Mouse (Mus musculus) myocyte (in vitro differentiated cells): ENCODE results near the gene Omt2a. TPM values are rescaled to one million over a fixed set of nuclear protein-coding genes. Genes with fewer than 3 reads are reported as not detected.
"Not testable (repeated sequence)": the region's sequence is repeated elsewhere in the genome, so short reads cannot be mapped to it uniquely, and the experiment has no call there.

Source experiments
- H3K27me3 ChIP-seq: one replicate; pipeline ENCODE4 v1.6.1; 2011; ENCODE audit not compliant: control insufficient read depth, insufficient read depth, insufficient read length
- H3K36me3 ChIP-seq: one replicate; pipeline ENCODE4 v1.6.1; 2011; ENCODE audit not compliant: control insufficient read depth, insufficient read depth
- H3K4me2 ChIP-seq: one replicate; pipeline ENCODE4 v1.6.1; 2011; ENCODE audit warnings: low read depth, control low read depth
- H3K4me3 ChIP-seq: one replicate; pipeline ENCODE4 v1.5.1; 2011; ENCODE audit warnings: mild to moderate bottlenecking, control low read depth, moderate library complexity
- H3K79me2 ChIP-seq: one replicate; pipeline ENCODE4 v1.6.1; 2011; ENCODE audit not compliant: control insufficient read depth, insufficient read depth
- H3ac ChIP-seq: one replicate; pipeline ENCODE4 v1.6.1; 2011; ENCODE audit not compliant: control insufficient read depth, insufficient read length
- CEBPB ChIP-seq: IDR thresholded peaks from 2 replicates; pipeline ENCODE4 v1.6.1; 2011; ENCODE audit warnings: mild to moderate bottlenecking, moderate library complexity; ENCODE audit not compliant: poor library complexity, insufficient read depth, severe bottlenecking
- E2F4 ChIP-seq: IDR thresholded peaks from one replicate; pipeline ENCODE4 v1.6.1; 2011; ENCODE audit warnings: mild to moderate bottlenecking, control low read depth, moderate library complexity; ENCODE audit not compliant: insufficient read depth
- MAX ChIP-seq: IDR thresholded peaks from one replicate; pipeline ENCODE4 v1.6.1; 2011; ENCODE audit warnings: low read depth, mild to moderate bottlenecking, control low read depth
- MYOD1 ChIP-seq, 3 experiments: IDR thresholded peaks; one replicate each; pipeline ENCODE4 v1.6.1; 2011; ENCODE audit warnings: control low read depth in 2 of 3, low read depth in 2 of 3, mild to moderate bottlenecking in 2 of 3, moderate library complexity in 1 of 3; ENCODE audit not compliant: insufficient read length in 2 of 3, control insufficient read depth in 1 of 3
- MYOG ChIP-seq, 3 experiments: IDR thresholded peaks; one replicate each; pipeline ENCODE4 v1.6.1; 2011; ENCODE audit warnings: control low read depth in 2 of 3, low read depth in 2 of 3, mild to moderate bottlenecking in 2 of 3; ENCODE audit not compliant: insufficient read length in 2 of 3, control insufficient read depth in 1 of 3, insufficient read depth in 1 of 3
- POLR2A ChIP-seq: IDR thresholded peaks from one replicate; pipeline ENCODE4 v1.6.1; 2011; ENCODE audit warnings: low read depth, mild to moderate bottlenecking, control low read depth, moderate library complexity; ENCODE audit not compliant: insufficient read length
- POLR2AphosphoS2 ChIP-seq: IDR thresholded peaks from one replicate; pipeline ENCODE4 v1.6.1; 2011; ENCODE audit warnings: low read depth, control low read depth; ENCODE audit not compliant: insufficient read length
- REST ChIP-seq: IDR thresholded peaks from one replicate; pipeline ENCODE4 v1.6.1; 2011; ENCODE audit warnings: mild to moderate bottlenecking, control low read depth, moderate library complexity; ENCODE audit not compliant: insufficient read depth, insufficient read length
- SRF ChIP-seq: IDR thresholded peaks from one replicate; pipeline ENCODE4 v1.6.1; 2011; ENCODE audit warnings: low read depth; ENCODE audit not compliant: control insufficient read depth, insufficient read length
- TCF12 ChIP-seq: IDR thresholded peaks from one replicate; pipeline ENCODE4 v1.6.1; 2011; ENCODE audit warnings: mild to moderate bottlenecking, control low read depth; ENCODE audit not compliant: poor library complexity, insufficient read depth, severe bottlenecking
- TCF3 ChIP-seq: IDR thresholded peaks from one replicate; pipeline ENCODE4 v1.6.1; 2011; ENCODE audit warnings: low read depth, control low read depth; ENCODE audit not compliant: insufficient read length
- USF1 ChIP-seq: IDR thresholded peaks from one replicate; pipeline ENCODE4 v1.6.1; 2011; ENCODE audit warnings: low read depth, mild to moderate bottlenecking, control low read depth, moderate library complexity
- polyA plus RNA-seq: library from polyadenylated mRNA; unstranded; fragments of >200 nt; fragmentation: generic; extraction: Trizol; gene quantifications from one replicate; pipeline ENCODE4 v1.2.1, GENCODE M21; 2012; ENCODE audit warnings: missing spikeins

Gene Omt2a
- polyA plus RNA-seq, 1 experiment = not detected

DNA sequence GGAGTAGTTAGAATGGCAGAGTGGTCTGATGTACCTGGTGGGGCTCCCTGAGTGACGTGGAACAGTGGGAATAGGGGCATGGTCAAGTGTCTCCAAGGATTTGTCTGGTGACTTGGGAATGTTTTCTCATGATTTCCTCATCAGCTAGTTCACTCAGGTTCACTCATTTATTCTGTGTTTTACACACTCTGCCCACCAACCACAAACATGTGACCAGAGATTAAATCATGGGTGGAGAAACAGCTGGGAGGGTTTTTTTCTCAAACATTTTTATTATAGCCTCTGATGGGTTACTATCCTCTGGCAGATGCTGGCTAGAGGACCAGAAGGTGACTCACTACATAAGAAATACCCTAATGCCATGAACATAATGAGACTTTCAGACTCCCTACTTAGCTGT is 16.4 kb downstream of the Omt2a start:
- H3K4me3 ChIP-seq = no peak overlapping the region
- H3K36me3 ChIP-seq = no peaks in the 10 kb centered on the region
- H3K27me3 ChIP-seq = no peaks in the 10 kb centered on the region
- no peak overlapping the region for H3ac ChIP-seq
- peak overlapping the region; percentile 54 for H3K4me2 ChIP-seq
- TF ChIP-seq POLR2A (no peak), SRF (no peak), E2F4 (no peak), TCF3 (no peak), MAX (no peak), MYOD1 (IDR thresholded peaks at IDR 0.05; ENCODE audit: control insufficient read depth in 1 of 3, insufficient read length in 2 of 3, low read depth in 2 of 3) (peak in 1 of 3 experiments; percentile 6), POLR2AphosphoS2 (no peak), CEBPB (peak; percentile 75), REST (no peak), TCF12 (peak; percentile 59), USF1 (peak; percentile 81), MYOG (IDR thresholded peaks at IDR 0.05; ENCODE audit: control insufficient read depth in 1 of 3, insufficient read depth in 1 of 3, insufficient read length in 2 of 3, low read depth in 2 of 3) (no peak)
- H3K79me2 ChIP-seq = no peaks in the 10 kb centered on the region

DNA sequence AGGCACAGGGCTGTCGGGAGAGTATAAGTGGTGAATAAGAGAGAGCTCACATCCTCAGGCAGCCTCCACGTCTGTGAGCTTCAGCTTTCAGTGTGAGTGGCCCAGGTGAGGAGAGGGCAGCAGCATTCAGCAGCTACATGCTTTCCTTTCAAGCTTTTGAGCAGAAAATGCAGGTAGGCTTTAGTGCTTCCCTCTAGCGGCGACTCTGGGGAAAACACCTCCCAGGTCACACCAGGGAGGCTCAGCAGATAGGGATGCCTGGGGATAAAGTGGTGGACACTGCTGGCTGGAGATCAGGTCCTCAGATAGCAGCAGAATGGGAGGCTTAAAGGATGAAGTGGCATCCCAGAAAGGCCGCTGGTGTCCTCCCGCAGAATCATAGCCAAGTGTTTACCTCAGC is 18.5 kb downstream of the Omt2a start:
- H3K4me2 ChIP-seq, H3K4me3 ChIP-seq, H3K36me3 ChIP-seq, H3K79me2 ChIP-seq, H3K27me3 ChIP-seq, H3ac ChIP-seq: not testable (repeated sequence)

- H3K79me2 ChIP-seq, H3K4me3 ChIP-seq, H3K27me3 ChIP-seq, H3ac ChIP-seq, H3K4me2 ChIP-seq, H3K36me3 ChIP-seq: not testable (repeated sequence)
These were observed 19.8 kb downstream of the Omt2a start for GRCm38 (mm10) chr9:78294781-78295180.

DNA sequence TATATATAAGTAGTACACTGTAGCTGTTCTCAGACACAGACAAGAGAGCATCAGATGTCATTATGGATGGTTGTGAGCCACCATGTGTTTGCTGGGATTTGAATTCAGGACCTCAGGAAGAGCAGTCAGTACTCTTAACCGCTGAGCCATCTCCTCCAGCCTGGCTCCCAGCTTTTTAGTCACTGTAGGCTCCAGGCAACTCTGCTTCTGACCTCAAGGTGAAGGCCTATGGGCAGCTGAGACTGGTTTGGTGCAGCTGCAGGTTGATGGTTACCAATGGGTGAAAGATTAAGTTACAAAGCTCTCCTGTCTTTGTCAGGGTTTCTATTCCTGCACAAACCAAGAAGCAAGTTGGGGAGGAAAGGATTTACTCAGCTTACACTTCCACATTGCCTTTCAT is 20.9 kb downstream of the Omt2a start:
- not testable (repeated sequence) for H3K27me3 ChIP-seq, H3K4me3 ChIP-seq, H3K79me2 ChIP-seq, H3ac ChIP-seq, H3K36me3 ChIP-seq, H3K4me2 ChIP-seq

GRCm38 (mm10) chr9:78292462-78292861 is 22.1 kb downstream of the Omt2a start:
- not testable (repeated sequence) for H3K79me2 ChIP-seq, H3K36me3 ChIP-seq, H3K27me3 ChIP-seq, H3K4me2 ChIP-seq, H3ac ChIP-seq, H3K4me3 ChIP-seq

GRCm38 (mm10) chr9:78289723-78290122 is 24.9 kb downstream of the Omt2a start, which contains the start of gene Gm10639:
TSS of gene Gm10639 (plus strand) at chr9:78289923.
- not testable (repeated sequence) for H3K79me2 ChIP-seq, H3K4me3 ChIP-seq, H3K36me3 ChIP-seq, H3ac ChIP-seq, H3K27me3 ChIP-seq, H3K4me2 ChIP-seq

DNA sequence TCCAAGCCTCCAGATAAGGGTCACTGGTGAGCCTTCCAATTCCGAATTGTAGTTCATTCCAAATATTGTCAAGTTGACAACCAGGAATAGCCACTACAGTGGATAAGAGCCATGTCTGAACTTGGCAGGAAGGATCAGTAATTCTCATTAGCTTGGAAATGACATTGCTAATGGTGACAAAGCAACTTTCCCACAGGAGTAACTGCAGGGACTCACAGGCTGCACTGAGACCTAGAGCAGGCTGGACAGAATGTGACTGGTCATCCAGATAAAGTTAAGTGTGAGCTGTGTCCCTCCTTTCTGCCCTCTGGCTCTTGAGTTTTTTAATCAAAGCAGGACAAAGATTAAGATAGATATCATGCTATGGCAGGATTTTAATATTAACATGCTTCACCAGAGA is 25.5 kb downstream of the Omt2a start:
- H3ac ChIP-seq, H3K4me2 ChIP-seq, H3K27me3 ChIP-seq, H3K36me3 ChIP-seq, H3K4me3 ChIP-seq, H3K79me2 ChIP-seq: not testable (repeated sequence)

GRCm38 (mm10) chr9:78282002-78282711 is 32.4 kb downstream of the Omt2a start:
- H3K4me3 ChIP-seq, H3ac ChIP-seq, H3K27me3 ChIP-seq, H3K36me3 ChIP-seq, H3K79me2 ChIP-seq: not testable (repeated sequence)
- peak overlapping the region; percentile 52 for H3K4me2 ChIP-seq

GRCm38 (mm10) chr9:78270945-78271344 is 43.7 kb downstream of the Omt2a start:
- H3K4me3 ChIP-seq, H3ac ChIP-seq, H3K27me3 ChIP-seq, H3K79me2 ChIP-seq, H3K36me3 ChIP-seq: not testable (repeated sequence)
- peak overlapping the region; percentile 36 for H3K4me2 ChIP-seq
